Mouse (Mus musculus) gastrocnemius, adult 2 months (tissue): ENCODE measurements around the gene Slc18a3. TPM values are rescaled to one million over a fixed set of nuclear protein-coding genes. Genes with fewer than 3 reads are reported as not detected.

Experiments used
- DNase-seq: peaks from one replicate; pipeline ENCODE4 v3.0.0; 2022
- H3K27ac ChIP-seq: fragments of 200-600 bp; 2 replicates; pipeline ENCODE4 v1.8.1; 2022; ENCODE audit warnings: mild to moderate bottlenecking
- H3K4me3 ChIP-seq: fragments of 200-600 bp; 2 replicates; pipeline ENCODE4 v1.8.1; 2022; ENCODE audit warnings: mild to moderate bottlenecking, moderate library complexity
- CTCF ChIP-seq: fragments of 200-600 bp; IDR thresholded peaks from 2 replicates; pipeline ENCODE4 v1.8.1; 2022; ENCODE audit warnings: antibody characterized with exemption, mild to moderate bottlenecking, moderate library complexity
- intact Hi-C: fragments of 180-260 bp; cut with DNase I; formaldehyde crosslinking; loops from one replicate; pipeline ENCODE4 v1.15.1; 2025
- total RNA-seq, 2 experiments: library from RNA; stranded (reverse); gene quantifications; 2 replicates each; pipeline ENCODE4 v1.2.3; 2021

Slc18a3 gene
- total RNA-seq, 2 experiments from 2014 or later = not detected

GRCm38 (mm10) chr14:32492521-32492920 lies 27.9 kb upstream of the Slc18a3 start:
- Histone ChIP-seq H3K27ac (no peak overlapping the region), H3K4me3 (peak overlapping the region; percentile 21; the same call in 1 of the 2 replicates)
- TF ChIP-seq CTCF = no peak
- no peak for DNase-seq
- intact Hi-C loops = no loop called here

GRCm38 (mm10) chr14:32482061-32482460 lies 17.4 kb upstream of the Slc18a3 start:
- H3K4me3 ChIP-seq = no peak overlapping the region
- intact Hi-C loops = loop anchor here (2.0 kb wide), 1 partner anchor 253 kb away; no protein-coding TSS in a partner anchor
- peak; percentile 90 for TF ChIP-seq CTCF
- no peak for DNase-seq
- H3K27ac ChIP-seq = no peak overlapping the region

GRCm38 (mm10) chr14:32477581-32477980 lies 12.9 kb upstream of the Slc18a3 start:
- Histone ChIP-seq H3K27ac (no peak overlapping the region), H3K4me3 (no peak overlapping the region)
- intact Hi-C loops = no loop called here
- DNase-seq = no peak
- no peak for TF ChIP-seq CTCF

- intact Hi-C loops = no loop called here
- H3K27ac ChIP-seq = no peak overlapping the region
- no peak for DNase-seq
- no peak overlapping the region for H3K4me3 ChIP-seq
- no peak for TF ChIP-seq CTCF
These were observed 11.9 kb upstream of the Slc18a3 start for GRCm38 (mm10) chr14:32476559-32476958.

GRCm38 (mm10) chr14:32472996-32473395 lies 8.3 kb upstream of the Slc18a3 start:
- peak; percentile 69 for TF ChIP-seq CTCF
- no peak for DNase-seq
- intact Hi-C loops = loop anchor here (2.0 kb wide), 1 partner anchor 244 kb away; no protein-coding TSS in a partner anchor
- H3K4me3 ChIP-seq = no peak overlapping the region
- H3K27ac ChIP-seq = no peak overlapping the region

- peak; percentile 49 for DNase-seq
- intact Hi-C loops = no loop called here
- TF ChIP-seq CTCF = no peak
- H3K4me3 ChIP-seq = no peak overlapping the region
- no peak overlapping the region for H3K27ac ChIP-seq
These were observed 3.0 kb upstream of the Slc18a3 start for GRCm38 (mm10) chr14:32467606-32468005.

- no peak for TF ChIP-seq CTCF
- intact Hi-C loops = no loop called here
- H3K27ac ChIP-seq = no peak within 1 kb of the TSS
- no peak for DNase-seq
- no peak within 1 kb of the TSS for H3K4me3 ChIP-seq
These were observed 1.2 kb upstream of the Slc18a3 start, which contains the start of gene Chat for GRCm38 (mm10) chr14:32465889-32466288. Gene Chat, minus strand, starts transcription at chr14:32465989.

- Histone ChIP-seq H3K27ac (no peak overlapping the region), H3K4me3 (no peak overlapping the region)
- TF ChIP-seq CTCF = no peak
- no peak for DNase-seq
- intact Hi-C loops = no loop called here
These were observed 838 bp upstream of the Slc18a3 start for GRCm38 (mm10) chr14:32465506-32465870.

GRCm38 (mm10) chr14:32463211-32464040 lies 1.2 kb downstream of the Slc18a3 start:
- Histone ChIP-seq H3K4me3 (no peak overlapping the region), H3K27ac (no peak overlapping the region)
- no peak for DNase-seq
- TF ChIP-seq CTCF = no peak
- intact Hi-C loops = no loop called here

GRCm38 (mm10) chr14:32452552-32452951 lies 12.1 kb downstream of the Slc18a3 start:
- no peak for TF ChIP-seq CTCF
- intact Hi-C loops = no loop called here
- Histone ChIP-seq H3K27ac (no peak overlapping the region), H3K4me3 (no peak overlapping the region)
- DNase-seq = no peak

GRCm38 (mm10) chr14:32446989-32447388 lies 17.7 kb downstream of the Slc18a3 start:
- Histone ChIP-seq H3K4me3 (no peak overlapping the region), H3K27ac (no peak overlapping the region)
- no peak for DNase-seq
- intact Hi-C loops = no loop called here
- TF ChIP-seq CTCF = no peak

- no peak for TF ChIP-seq CTCF
- no peak for DNase-seq
- H3K4me3 ChIP-seq = no peak overlapping the region
- intact Hi-C loops = no loop called here
- H3K27ac ChIP-seq = no peak overlapping the region
These were observed 21.2 kb downstream of the Slc18a3 start for GRCm38 (mm10) chr14:32443446-32443845.

GRCm38 (mm10) chr14:32439744-32440143 lies 24.9 kb downstream of the Slc18a3 start:
- intact Hi-C loops = no loop called here
- no peak for TF ChIP-seq CTCF
- DNase-seq = no peak
- Histone ChIP-seq H3K4me3 (no peak overlapping the region), H3K27ac (no peak overlapping the region)

- intact Hi-C loops = no loop called here
- DNase-seq = no peak
- no peak overlapping the region for H3K27ac ChIP-seq
- no peak for TF ChIP-seq CTCF
- H3K4me3 ChIP-seq = no peak overlapping the region
These were observed 25.3 kb downstream of the Slc18a3 start for GRCm38 (mm10) chr14:32439316-32439715.
